In the genomic region with DNA sequence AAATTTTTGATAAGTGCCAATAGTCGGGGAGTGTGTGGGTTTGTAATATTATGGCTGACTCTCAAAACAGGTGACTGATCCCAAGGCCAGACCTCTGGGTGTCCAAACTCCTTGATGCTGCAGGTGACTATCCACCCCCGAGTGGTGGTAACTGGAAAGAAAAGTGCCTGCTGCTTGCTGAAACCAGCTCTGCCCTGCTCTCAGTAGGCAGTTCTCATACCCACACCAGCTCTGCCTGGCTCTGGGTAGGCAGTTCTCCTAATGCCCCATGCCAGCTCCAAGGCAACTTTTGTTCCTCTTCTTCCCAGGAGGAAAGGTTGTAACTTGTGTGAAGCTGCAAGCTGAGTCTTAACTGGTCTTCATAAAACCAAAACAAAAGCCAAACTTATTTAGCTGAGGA, we compare ENCODE assay signal across 17 mouse cellular contexts.
"Had no signal": no experiment of that assay in that cellular context is flagged by ENCODE, and none has a peak within 500 bp of the region (broad histone marks: within the 10 kb centered on the region; RNA-seq: fewer than 3 reads in every experiment).

No protein-coding gene starts in this region.

- ATAC-seq: intestine, embryonic 16.5 days; liver, embryonic 12.5 days; midbrain, embryonic 13.5 days had no signal

- H3K9me3 ChIP-seq: limb, embryonic 10.5 days; limb, embryonic 13.5 days; liver, embryonic 12.5 days; liver, embryonic 15.5 days; lung, embryonic 15.5 days; megakaryocyte, embryonic 14.5 days; midbrain, embryonic 10.5 days; midbrain, embryonic 13.5 days; neural tube, embryonic 12.5 days had no signal

- H3K9ac ChIP-seq: limb, embryonic 13.5 days; liver, embryonic 12.5 days; liver, embryonic 15.5 days; lung, embryonic 15.5 days; midbrain, embryonic 13.5 days; neural tube, embryonic 12.5 days had no signal

- H3K4me2 ChIP-seq: limb, embryonic 13.5 days; liver, embryonic 12.5 days; liver, embryonic 15.5 days; lung, embryonic 15.5 days; midbrain, embryonic 13.5 days; neural tube, embryonic 12.5 days had no signal

- H3K4me3 ChIP-seq: limb, embryonic 10.5 days; limb, embryonic 13.5 days; liver, embryonic 12.5 days; liver, embryonic 15.5 days; lung, embryonic 15.5 days; megakaryocyte, embryonic 14.5 days; midbrain, embryonic 10.5 days; midbrain, embryonic 13.5 days; neural tube, embryonic 12.5 days had no signal

- H3K4me1 ChIP-seq: liver, embryonic 12.5 days; liver, embryonic 15.5 days had no signal

- DNase-seq: layer of hippocampus, adult 9-11 months; liver; lung, adult 18-20 months; lung, postnatal 10 days; lung, postnatal 36 days; thymus, adult 18-20 months; thymus, postnatal 36 days had no signal

- H3K27ac ChIP-seq: limb, embryonic 10.5 days; limb, embryonic 13.5 days; liver, embryonic 12.5 days; liver, embryonic 15.5 days; midbrain, embryonic 10.5 days; midbrain, embryonic 13.5 days; neural tube, embryonic 12.5 days had no signal

- H3K27me3 ChIP-seq: limb, embryonic 13.5 days; liver, embryonic 12.5 days; liver, embryonic 15.5 days; lung, embryonic 15.5 days; megakaryocyte, embryonic 14.5 days; midbrain, embryonic 13.5 days; neural tube, embryonic 12.5 days had no signal

- H3K36me3 ChIP-seq: limb, embryonic 10.5 days; limb, embryonic 13.5 days; liver, embryonic 12.5 days; liver, embryonic 15.5 days; lung, embryonic 15.5 days; midbrain, embryonic 10.5 days; midbrain, embryonic 13.5 days; neural tube, embryonic 12.5 days had no signal
